Mouse (Mus musculus) gastrocnemius, adult 18-20 months (tissue): ENCODE results near the gene Trim47. TPM values are rescaled to one million over a fixed set of nuclear protein-coding genes. Genes with fewer than 3 reads are reported as not detected.
"Not testable (repeated sequence)": the region's sequence is repeated elsewhere in the genome, so short reads cannot be mapped to it uniquely, and the experiment has no call there.

ENCODE experiments used
- DNase-seq: peaks from one replicate; pipeline ENCODE4 v3.0.0; 2021; ENCODE audit warnings: low spot score
- total RNA-seq, 2 experiments: library from RNA; stranded (reverse); gene quantifications; 2 replicates each; pipeline ENCODE4 v1.2.3; 2021

The Trim47 gene
- total RNA-seq, 2 experiments from 2014 or later, result 8.1 to 9.6 TPM

GRCm38 (mm10) chr11:116108464-116109137, 18.4 kb downstream of the Trim47 start:
- DNase-seq, result peak; percentile 81

- DNase-seq, result no peak
Observed at GRCm38 (mm10) chr11:116107777-116108285, 19.2 kb downstream of the Trim47 start.

GRCm38 (mm10) chr11:116106963-116107776, 19.8 kb downstream of the Trim47 start:
- no peak for DNase-seq

GRCm38 (mm10) chr11:116106154-116106962, 20.7 kb downstream of the Trim47 start:
- no peak for DNase-seq

- no peak for DNase-seq
Observed at GRCm38 (mm10) chr11:116105065-116105464, 21.9 kb downstream of the Trim47 start.

- peak; percentile 75 for DNase-seq
Observed at GRCm38 (mm10) chr11:116104006-116104646, 22.9 kb downstream of the Trim47 start.

- DNase-seq, result no peak
Observed at GRCm38 (mm10) chr11:116103572-116103971, 23.4 kb downstream of the Trim47 start.

GRCm38 (mm10) chr11:116102472-116102871, 24.5 kb downstream of the Trim47 start:
- DNase-seq, result no peak

GRCm38 (mm10) chr11:116101931-116102381, 25.1 kb downstream of the Trim47 start:
- DNase-seq, result peak; percentile 55

- DNase-seq, result no peak
Observed at GRCm38 (mm10) chr11:116100839-116101238, 26.2 kb downstream of the Trim47 start.

GRCm38 (mm10) chr11:116100385-116100784, 26.6 kb downstream of the Trim47 start:
- DNase-seq, result peak; percentile 91

- no peak for DNase-seq
Observed at GRCm38 (mm10) chr11:116099462-116099861, 27.5 kb downstream of the Trim47 start.

- DNase-seq, result no peak
Observed at GRCm38 (mm10) chr11:116098711-116099460, 28.1 kb downstream of the Trim47 start.

GRCm38 (mm10) chr11:116096213-116097108, 30.5 kb downstream of the Trim47 start:
- DNase-seq, result no peak

- peak; percentile 54 for DNase-seq
Observed at GRCm38 (mm10) chr11:116095573-116095972, 31.4 kb downstream of the Trim47 start.

- DNase-seq, result no peak
Observed at GRCm38 (mm10) chr11:116093771-116094565, 33.0 kb downstream of the Trim47 start.

GRCm38 (mm10) chr11:116092959-116093358, 34.1 kb downstream of the Trim47 start:
- DNase-seq, result not testable (repeated sequence)

GRCm38 (mm10) chr11:116091591-116091990, 35.4 kb downstream of the Trim47 start:
- DNase-seq, result no peak
